Mouse (Mus musculus) brain, adult 2 months (tissue): ENCODE measurements around the gene Foxn2.
"Not testable (repeated sequence)": the region's sequence is repeated elsewhere in the genome, so short reads cannot be mapped to it uniquely, and the experiment has no call there.

Experiments used
- DNase-seq: peaks from one replicate; pipeline ENCODE4 v3.0.0; 2011; ENCODE audit warnings: low read depth, low spot score

The Foxn2 gene

GRCm38 (mm10) chr17:88441432-88442174 is 1.1 kb downstream of the Foxn2 start:
- DNase-seq = peak; percentile 90

- no peak for DNase-seq
Measured at GRCm38 (mm10) chr17:88442661-88443060, 2.1 kb downstream of the Foxn2 start.

GRCm38 (mm10) chr17:88443186-88443585 is 2.7 kb downstream of the Foxn2 start:
- DNase-seq = peak; percentile 32

GRCm38 (mm10) chr17:88458079-88458478 is 17.6 kb downstream of the Foxn2 start:
- no peak for DNase-seq

GRCm38 (mm10) chr17:88459516-88459915 is 19.0 kb downstream of the Foxn2 start:
- DNase-seq = no peak

- DNase-seq = no peak
Measured at GRCm38 (mm10) chr17:88459916-88460901, 19.7 kb downstream of the Foxn2 start.

GRCm38 (mm10) chr17:88462658-88463057 is 22.1 kb downstream of the Foxn2 start:
- DNase-seq = peak; percentile 62

- no peak for DNase-seq
Measured at GRCm38 (mm10) chr17:88466591-88466990, 26.1 kb downstream of the Foxn2 start.

- no peak for DNase-seq
Measured at GRCm38 (mm10) chr17:88467696-88468095, 27.2 kb downstream of the Foxn2 start.

- not testable (repeated sequence) for DNase-seq
Measured at GRCm38 (mm10) chr17:88468655-88469398, 28.3 kb downstream of the Foxn2 start.

GRCm38 (mm10) chr17:88473766-88474165 is 33.3 kb downstream of the Foxn2 start:
- peak; percentile 75 for DNase-seq

- no peak for DNase-seq
Measured at GRCm38 (mm10) chr17:88477165-88477564, 36.7 kb downstream of the Foxn2 start.

- DNase-seq = no peak
Measured at GRCm38 (mm10) chr17:88477699-88478098, 37.2 kb downstream of the Foxn2 start.

GRCm38 (mm10) chr17:88479040-88479439 is 38.5 kb downstream of the Foxn2 start:
- DNase-seq = peak; percentile 27

GRCm38 (mm10) chr17:88480369-88480768 is 39.9 kb downstream of the Foxn2 start:
- DNase-seq = no peak

- DNase-seq = no peak
Measured at GRCm38 (mm10) chr17:88481062-88481461, 40.6 kb downstream of the Foxn2 start.

- DNase-seq = no peak
Measured at GRCm38 (mm10) chr17:88481587-88481986, 41.1 kb downstream of the Foxn2 start.

GRCm38 (mm10) chr17:88484539-88484938 is 44.0 kb downstream of the Foxn2 start:
- no peak for DNase-seq

- DNase-seq = no peak
Measured at GRCm38 (mm10) chr17:88484951-88485350, 44.4 kb downstream of the Foxn2 start.

- DNase-seq = peak; percentile 78
Measured at GRCm38 (mm10) chr17:88490546-88490945, 50.0 kb downstream of the Foxn2 start.

- peak; percentile 39 for DNase-seq
Measured at GRCm38 (mm10) chr17:88491366-88492106, 51.0 kb downstream of the Foxn2 start.
